Mouse (Mus musculus) heart, adult 2 months (tissue): Measurements from ENCODE around the gene Gpr146. TPM values are rescaled to one million over a fixed set of nuclear protein-coding genes. Genes with fewer than 3 reads are reported as not detected.

Experiments
- DNase-seq, 2 experiments: peaks; one replicate each; pipeline ENCODE4 v3.0.0; 2021
- H3K27ac ChIP-seq: fragments of 200-600 bp; 2 replicates; pipeline ENCODE4 v1.8.1; 2022
- H3K27me3 ChIP-seq: fragments of 200-500 bp; 2 replicates; pipeline ENCODE4 v1.6.1; 2012; ENCODE audit warnings: mild to moderate bottlenecking, low read length, inconsistent platforms, mixed read lengths; ENCODE audit not compliant: control insufficient read depth, insufficient read depth
- H3K36me3 ChIP-seq: fragments of 200-500 bp; 2 replicates; pipeline ENCODE4 v1.6.1; 2012; ENCODE audit warnings: low read length, inconsistent platforms; ENCODE audit not compliant: control insufficient read depth, insufficient read depth
- H3K4me1 ChIP-seq: fragments of 200-500 bp; 2 replicates; pipeline ENCODE4 v1.6.1; 2011; ENCODE audit warnings: low read length; ENCODE audit not compliant: control insufficient read depth, insufficient read depth
- H3K4me3 ChIP-seq: fragments of 200-600 bp; 2 replicates; pipeline ENCODE4 v1.8.1; 2022
- H3K79me2 ChIP-seq: fragments of 200-500 bp; replicated peaks from 2 replicates; pipeline ENCODE4 v1.6.1; 2012; ENCODE audit warnings: mild to moderate bottlenecking, inconsistent platforms, low read length, moderate library complexity, mixed read lengths; ENCODE audit not compliant: control insufficient read depth, insufficient read depth
- H3K9ac ChIP-seq: fragments of 200-500 bp; 2 replicates; pipeline ENCODE4 v1.6.1; 2012; ENCODE audit warnings: low read depth, mild to moderate bottlenecking, control low read depth, inconsistent platforms, low read length, mixed read lengths
- CTCF ChIP-seq: fragments of 200-600 bp; IDR thresholded peaks from 2 replicates; pipeline ENCODE4 v1.8.1; 2022; ENCODE audit warnings: antibody characterized with exemption, mild to moderate bottlenecking, moderate library complexity
- EP300 ChIP-seq: fragments of 200-500 bp; IDR thresholded peaks from 2 replicates; pipeline ENCODE4 v1.6.1; 2011; ENCODE audit warnings: low read depth, low read length, control low read depth; ENCODE audit not compliant: insufficient read depth
- POLR2A ChIP-seq: fragments of 200-500 bp; IDR thresholded peaks from 2 replicates; pipeline ENCODE4 v1.6.1; 2011; ENCODE audit warnings: mild to moderate bottlenecking, low read depth, low read length, control low read depth; ENCODE audit not compliant: insufficient read depth
- WGBS: fragments of 180-500 bp; shearing (Covaris S2); methylation state at CpG from one replicate; pipeline ENCODE4 v1.1.7; 2018; 5-methylcytosine and 5-hydroxymethylcytosine counted together
- intact Hi-C: fragments of 180-260 bp; cut with DNase I; formaldehyde crosslinking; loops from one replicate; pipeline ENCODE4 v1.15.1; 2025
- polyA plus RNA-seq: library from polyadenylated mRNA; depleted of rRNA; stranded (reverse); fragments of >200 nt; gene quantifications from 2 replicates; pipeline ENCODE4 v1.2.3, GENCODE M21; 2012
- total RNA-seq, 2 experiments: library from RNA; stranded (reverse); gene quantifications; 2 replicates each; pipeline ENCODE4 v1.2.3; 2021

Gene Gpr146
- total and polyA plus RNA-seq, 3 experiments, result 42.9 to 62.4 (median 56.6) TPM

DNA sequence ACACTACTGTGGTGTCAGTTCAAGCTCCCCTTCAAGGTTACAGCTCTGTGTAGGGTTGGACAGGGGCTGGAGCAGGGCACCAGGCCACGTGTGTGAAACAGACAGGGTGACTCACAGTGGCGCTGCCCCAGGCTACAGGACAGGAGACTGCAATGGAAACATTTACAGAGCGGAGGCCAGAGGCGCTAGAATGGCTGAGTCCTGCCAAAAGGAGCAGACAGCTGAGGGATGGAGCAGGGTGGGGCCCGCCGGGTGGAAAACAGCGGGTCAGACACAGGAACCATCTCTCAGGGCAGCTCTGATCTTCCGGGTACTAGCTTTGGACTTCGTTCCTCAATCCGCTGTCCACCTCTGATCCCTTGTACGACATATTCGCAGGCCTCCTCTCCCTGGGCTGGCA lies 31.9 kb downstream of the Gpr146 start:
- TF ChIP-seq CTCF (peak; percentile 22; the same call in 1 of the 2 replicates), EP300 (peak; percentile 63; the same call in 1 of the 2 replicates), POLR2A (no peak)
- peaks cover 3% of the 10 kb centered on the region; the same call in 1 of the 2 replicates for H3K36me3 ChIP-seq
- H3K4me1 ChIP-seq, result peaks cover 29% of the 10 kb centered on the region
- no peak overlapping the region for H3K4me3 ChIP-seq
- WGBS, result 16% methylated on average over 12 of the region's 12 CpGs
- intact Hi-C loops, result loop anchor here (2.0 to 5.0 kb wide), 2 partner anchors 21 to 53 kb away; partner anchors contain the start of gene 3110082I17Rik
- 0 out of 2 replicates have a peak overlapping the region, but pooled peaks have one; percentile 7 for H3K9ac ChIP-seq
- H3K27me3 ChIP-seq, result no peaks in the 10 kb centered on the region
- no peaks in the 10 kb centered on the region for H3K79me2 ChIP-seq
- peak; percentile 78 to 89 for DNase-seq
- H3K27ac ChIP-seq, result peak overlapping the region; percentile 80

DNA sequence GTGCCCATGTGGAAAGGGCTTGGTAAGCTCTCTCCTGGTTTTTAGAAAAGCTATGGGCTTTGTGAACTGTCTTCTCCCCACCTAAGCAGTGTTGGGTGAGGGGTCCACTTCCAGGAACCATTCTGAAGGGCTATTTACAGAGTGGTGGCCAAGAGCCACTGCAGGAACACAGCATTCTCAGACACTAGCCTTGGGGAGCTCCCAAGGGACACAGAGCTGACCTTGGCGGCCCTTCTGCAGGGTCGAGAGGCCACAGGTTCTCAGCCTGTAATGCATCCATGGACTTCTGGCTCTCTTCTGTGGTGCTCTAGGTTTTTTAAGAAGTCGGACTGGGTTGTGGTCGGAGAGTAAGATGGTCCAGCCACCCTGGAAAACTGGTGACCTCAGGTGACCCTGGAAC lies 32.6 kb downstream of the Gpr146 start:
- no peak for DNase-seq
- Histone ChIP-seq H3K4me3 (no peak overlapping the region), H3K79me2 (no peaks in the 10 kb centered on the region), H3K36me3 (peaks cover 3% of the 10 kb centered on the region; the same call in 1 of the 2 replicates), H3K27me3 (no peaks in the 10 kb centered on the region), H3K9ac (no peak overlapping the region), H3K27ac (peak overlapping the region; percentile 80), H3K4me1 (peaks cover 25% of the 10 kb centered on the region)
- intact Hi-C loops, result no loop called here
- 69% methylated on average over 4 of the region's 4 CpGs for WGBS
- TF ChIP-seq EP300, result no peak
- no peak for TF ChIP-seq CTCF
- TF ChIP-seq POLR2A, result no peak

DNA sequence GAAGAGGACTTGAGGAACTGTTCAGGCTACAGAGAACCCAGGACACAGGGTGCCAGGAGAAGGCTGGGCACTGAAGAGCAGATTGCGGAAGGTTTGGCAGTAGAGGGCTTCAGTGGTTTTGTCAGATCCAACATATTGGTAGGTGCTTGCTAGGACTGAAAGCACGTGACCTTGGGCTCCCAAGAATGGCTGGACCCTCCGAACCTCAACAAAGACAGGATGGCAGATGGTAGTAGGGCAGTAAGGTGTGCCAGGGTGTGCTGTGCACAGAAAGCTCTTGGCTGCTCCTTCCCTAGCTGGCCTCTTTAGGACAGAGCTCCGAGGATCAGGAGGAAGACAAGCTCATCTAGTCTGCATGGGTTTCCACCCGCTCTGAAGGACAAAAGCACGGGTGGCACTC lies 33.6 kb downstream of the Gpr146 start:
- intact Hi-C loops, result no loop called here
- no peaks in the 10 kb centered on the region for H3K79me2 ChIP-seq
- no peaks in the 10 kb centered on the region for H3K27me3 ChIP-seq
- WGBS, result 95% methylated on average over 6 of the region's 6 CpGs
- H3K27ac ChIP-seq, result no peak overlapping the region
- TF ChIP-seq EP300, result no peak
- TF ChIP-seq CTCF, result no peak
- no peak for TF ChIP-seq POLR2A
- DNase-seq, result no peak
- peaks cover 23% of the 10 kb centered on the region for H3K4me1 ChIP-seq
- H3K9ac ChIP-seq, result no peak overlapping the region
- peaks cover 3% of the 10 kb centered on the region; the same call in 1 of the 2 replicates for H3K36me3 ChIP-seq
- H3K4me3 ChIP-seq, result no peak overlapping the region

DNA sequence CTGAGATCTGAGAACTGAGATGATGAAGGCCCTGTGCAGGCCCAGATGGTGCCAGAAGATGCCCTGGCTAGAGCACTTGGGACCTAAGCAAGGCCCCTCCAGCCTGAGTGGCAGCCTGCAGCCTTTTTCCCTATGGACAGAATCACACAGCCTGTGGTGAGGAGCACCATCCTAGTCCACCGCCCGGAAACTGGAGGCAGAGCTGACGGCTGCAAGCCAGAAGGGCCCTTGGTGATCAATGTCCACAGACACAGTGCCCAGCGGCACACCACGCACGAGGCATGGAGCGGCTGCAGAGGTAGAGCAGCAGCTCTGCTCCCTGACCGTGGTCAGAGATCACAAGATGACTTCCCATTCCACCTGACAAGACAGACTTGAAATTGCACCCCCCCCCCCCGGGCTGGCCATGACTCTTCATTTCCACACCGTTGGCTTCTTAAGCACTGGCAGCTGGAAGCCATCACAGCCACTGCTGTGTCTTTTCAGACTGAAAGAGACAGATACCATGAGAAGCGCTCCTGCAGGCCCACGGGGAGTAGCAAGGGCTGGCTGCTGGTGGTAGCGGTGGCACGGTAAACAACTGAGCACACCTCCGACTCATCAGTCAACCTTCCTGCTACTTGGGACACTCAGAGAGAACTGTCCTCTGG lies 34.3 kb downstream of the Gpr146 start:
- Histone ChIP-seq H3K79me2 (no peaks in the 10 kb centered on the region), H3K4me1 (peaks cover 23% of the 10 kb centered on the region), H3K36me3 (peaks cover 3% of the 10 kb centered on the region; the same call in 1 of the 2 replicates), H3K9ac (no peak overlapping the region), H3K27me3 (no peaks in the 10 kb centered on the region), H3K4me3 (no peak overlapping the region), H3K27ac (no peak overlapping the region)
- TF ChIP-seq POLR2A (no peak), CTCF (no peak), EP300 (no peak)
- no peak for DNase-seq
- intact Hi-C loops, result no loop called here
- 85% methylated on average over 15 of the region's 15 CpGs for WGBS

DNA sequence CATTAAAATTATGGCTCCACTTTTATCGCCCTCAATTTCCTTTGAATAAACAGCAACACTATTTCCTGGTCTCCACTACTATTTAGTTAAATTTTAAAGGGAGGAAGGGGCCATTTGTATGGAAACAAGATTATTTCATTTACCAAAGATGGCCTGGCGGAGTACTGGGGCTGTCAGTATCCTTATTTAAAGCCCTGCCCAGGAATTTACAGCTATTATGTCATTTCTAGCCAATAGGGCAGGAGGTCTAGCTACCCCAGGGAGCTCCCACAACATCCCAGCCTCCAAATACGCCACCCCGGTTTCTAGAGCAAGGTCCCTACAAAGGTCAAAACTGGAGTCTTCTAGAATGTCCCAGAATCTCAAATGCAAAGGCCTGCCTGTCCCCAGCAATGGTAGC lies 36.0 kb downstream of the Gpr146 start:
- intact Hi-C loops, result no loop called here
- no peaks in the 10 kb centered on the region for H3K27me3 ChIP-seq
- peaks cover 13% of the 10 kb centered on the region for H3K4me1 ChIP-seq
- no peak for DNase-seq
- no peak overlapping the region for H3K27ac ChIP-seq
- H3K79me2 ChIP-seq, result no peaks in the 10 kb centered on the region
- TF ChIP-seq EP300, result no peak
- TF ChIP-seq CTCF, result no peak
- TF ChIP-seq POLR2A, result no peak
- no peak overlapping the region for H3K4me3 ChIP-seq
- H3K9ac ChIP-seq, result no peak overlapping the region
- WGBS, result 84% methylated on average over 4 of the region's 4 CpGs
- peaks cover 3% of the 10 kb centered on the region; the same call in 1 of the 2 replicates for H3K36me3 ChIP-seq

DNA sequence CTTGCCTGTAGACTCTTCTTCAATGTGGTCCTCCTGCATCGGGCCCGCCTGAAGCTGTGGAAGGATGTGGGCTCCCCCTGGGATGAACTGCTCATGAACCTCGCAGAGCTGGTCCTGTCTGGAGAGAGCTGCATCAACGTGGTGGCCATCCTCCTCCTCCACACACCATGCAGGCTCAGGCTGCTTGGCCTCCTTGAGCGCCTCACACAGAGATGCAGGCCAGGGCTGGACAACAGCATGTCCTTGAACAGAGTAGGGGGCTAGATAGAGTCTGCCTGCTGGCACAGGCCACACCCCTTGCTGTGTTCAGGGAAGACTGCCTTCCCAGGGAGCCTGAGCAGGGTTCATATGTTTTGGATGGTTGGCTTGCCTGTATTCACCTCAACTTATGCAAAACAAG lies 37.5 kb downstream of the Gpr146 start:
- H3K27ac ChIP-seq, result no peak overlapping the region
- no peak overlapping the region for H3K4me3 ChIP-seq
- TF ChIP-seq POLR2A, result no peak
- TF ChIP-seq EP300, result no peak
- no peak for TF ChIP-seq CTCF
- WGBS, result 91% methylated on average over 5 of the region's 5 CpGs
- intact Hi-C loops, result no loop called here
- no peaks in the 10 kb centered on the region for H3K27me3 ChIP-seq
- H3K9ac ChIP-seq, result no peak overlapping the region
- H3K4me1 ChIP-seq, result peaks cover 4% of the 10 kb centered on the region
- H3K79me2 ChIP-seq, result no peaks in the 10 kb centered on the region
- DNase-seq, result no peak
- H3K36me3 ChIP-seq, result no peaks in the 10 kb centered on the region
